Mouse (Mus musculus): Measurements from ENCODE around the gene Zfp830. TPM values are rescaled to one million over a fixed set of nuclear protein-coding genes. Genes with fewer than 3 reads are reported as not detected.

Zfp830 gene
- total and polyA plus RNA-seq, 3 experiments: 22.2 to 49.1 (median 25.1) TPM

- H3K9me3 ChIP-seq (replicated peaks): no peaks in the 10 kb centered on the region
- H3K4me1 ChIP-seq (ENCODE audit: insufficient read depth, low read depth, low read length): peaks cover 23% of the 10 kb centered on the region
- H3K27me3 ChIP-seq (ENCODE audit: insufficient read depth, low read length): no peaks in the 10 kb centered on the region
- ATAC-seq (ENCODE audit: extremely low read depth, insufficient number of reproducible peaks, low FRiP score, poor library complexity, severe bottlenecking) (no peak), DNase-seq (ENCODE audit: low spot score) (no peak)
- TF ChIP-seq CTCF (IDR thresholded peaks at IDR 0.05; ENCODE audit: low read depth, low read length) (no peak), TAL1 (conservative IDR thresholded peaks at IDR 0.05; ENCODE audit: low read depth, low read length) (no peak), GATA1 (IDR thresholded peaks at IDR 0.05; ENCODE audit: borderline replicate concordance, low read length) (no peak), POLR2AphosphoS5 (IDR thresholded peaks at IDR 0.05; ENCODE audit: insufficient replicate concordance, low read depth, low read length) (no peak), GATA2 (IDR thresholded peaks at IDR 0.05; ENCODE audit: borderline replicate concordance, low read depth, low read length) (no peak)
- H3K36me3 ChIP-seq (replicated peaks): peaks cover 96% of the 10 kb centered on the region
- H3K4me3 ChIP-seq (ENCODE audit: low read depth, low read length): no peak overlapping the region
Measured at GRCm38 (mm10) chr11:82808485-82808884, 44.3 kb downstream of the Zfp830 start.

Other genes starting within 250 kb of the Zfp830 start
- gene Cct6b, start within 50 bp of the Zfp830 start, total RNA-seq (2014; fragmentation: Nextera tagmentation): 0.53 and 3.5 TPM in 2 replicates
- 0.17 and 0.44 TPM in 2 replicates for gene Cct6b, start within 50 bp of the Zfp830 start, total RNA-seq (2017)
- gene Cct6b, start within 50 bp of the Zfp830 start, polyA plus RNA-seq (2012): 0.29 and 0.30 TPM in 2 replicates
- gene Lig3, start 16.8 kb downstream of the Zfp830 start, total RNA-seq (2014; fragmentation: Nextera tagmentation): 43.0 and 50.2 TPM in 2 replicates
- 33.1 and 34.6 TPM in 2 replicates for gene Lig3, start 16.8 kb downstream of the Zfp830 start, total RNA-seq (2017)
- gene Lig3, start 16.8 kb downstream of the Zfp830 start, polyA plus RNA-seq (2012): 60.5 and 71.8 TPM in 2 replicates
- gene Rffl, start 106.9 kb downstream of the Zfp830 start, total RNA-seq (2014; fragmentation: Nextera tagmentation): 54.7 and 71.1 TPM in 2 replicates
- gene Rffl, start 106.9 kb downstream of the Zfp830 start, total RNA-seq (2017): 25.6 and 27.9 TPM in 2 replicates
- gene Rffl, start 106.9 kb downstream of the Zfp830 start, polyA plus RNA-seq (2012): 29.1 and 46.6 TPM in 2 replicates
- gene Rad51d, start 126.3 kb downstream of the Zfp830 start, total RNA-seq (2014; fragmentation: Nextera tagmentation): 21.3 and 24.6 TPM in 2 replicates
- gene Rad51d, start 126.3 kb downstream of the Zfp830 start, total RNA-seq (2017): 13.4 and 16.0 TPM in 2 replicates
- 10.3 and 13.6 TPM in 2 replicates for gene Rad51d, start 126.3 kb downstream of the Zfp830 start, polyA plus RNA-seq (2012)
- gene Fndc8, start 127.8 kb downstream of the Zfp830 start, total RNA-seq (2014; fragmentation: Nextera tagmentation): not detected in 2 replicates
- gene Fndc8, start 127.8 kb downstream of the Zfp830 start, total RNA-seq (2017): 0.05 TPM in 1 of 2 replicates, not detected in the other
- not detected in 2 replicates for gene Fndc8, start 127.8 kb downstream of the Zfp830 start, polyA plus RNA-seq (2012)
- gene Nle1, start 144.1 kb downstream of the Zfp830 start, total RNA-seq (2014; fragmentation: Nextera tagmentation): 27.6 and 38.6 TPM in 2 replicates
- 18.6 and 23.2 TPM in 2 replicates for gene Nle1, start 144.1 kb downstream of the Zfp830 start, total RNA-seq (2017)
- gene Nle1, start 144.1 kb downstream of the Zfp830 start, polyA plus RNA-seq (2012): 92.9 and 93.8 TPM in 2 replicates
- 0.38 TPM in 1 of 2 replicates, not detected in the other for gene Unc45b, start 146.2 kb downstream of the Zfp830 start, total RNA-seq (2014; fragmentation: Nextera tagmentation)
- 0.12 and 0.33 TPM in 2 replicates for gene Unc45b, start 146.2 kb downstream of the Zfp830 start, total RNA-seq (2017)
- 0.01 and 0.02 TPM in 2 replicates for gene Unc45b, start 146.2 kb downstream of the Zfp830 start, polyA plus RNA-seq (2012)
- 3.8 and 9.1 TPM in 2 replicates for gene Slfn5, start 187.0 kb downstream of the Zfp830 start, total RNA-seq (2014; fragmentation: Nextera tagmentation)
- 5.5 and 7.7 TPM in 2 replicates for gene Slfn5, start 187.0 kb downstream of the Zfp830 start, total RNA-seq (2017)
- 0.28 and 0.33 TPM in 2 replicates for gene Slfn5, start 187.0 kb downstream of the Zfp830 start, polyA plus RNA-seq (2012)
- gene Slfn9, start 227.5 kb downstream of the Zfp830 start, total RNA-seq (2014; fragmentation: Nextera tagmentation): 0.39 TPM in 1 of 2 replicates, not detected in the other
- 0.29 and 0.33 TPM in 2 replicates for gene Slfn9, start 227.5 kb downstream of the Zfp830 start, total RNA-seq (2017)
- gene Slfn9, start 227.5 kb downstream of the Zfp830 start, polyA plus RNA-seq (2012): 0.01 TPM in 1 of 2 replicates, not detected in the other

All from G1E (cell line).